Mouse (Mus musculus): ENCODE results near the gene Tbx1.

GRCm38 (mm10) chr16:18617370-18618065, 27.0 kb upstream of the Tbx1 start:
- TF ChIP-seq CTCF (IDR thresholded peaks at IDR 0.05; ENCODE audit: low read depth) (peak; percentile 97), EP300 (optimal IDR thresholded peaks at IDR 0.05) (no peak)

Data from stomach, postnatal 0 days (tissue).